Mouse (Mus musculus): ENCODE data around the gene Arl8b. TPM values are rescaled to one million over a fixed set of nuclear protein-coding genes. Genes with fewer than 3 reads are reported as not detected.

The Arl8b gene
- 104 and 112 TPM in 2 replicates for total RNA-seq (2021)
- long read RNA-seq, experiment 1, full-length matches to known transcripts: 47 of 57 reads
- long read RNA-seq, experiment 1, partial matches to known transcripts: 9 of 57 reads
- long read RNA-seq, experiment 1, other reads (novel, unspliced or antisense): 1 of 57 reads
- long read RNA-seq, experiment 2, full-length matches to known transcripts: 30 of 42 reads
- long read RNA-seq, experiment 2, partial matches to known transcripts: 11 of 42 reads
- long read RNA-seq, experiment 2, other reads (novel, unspliced or antisense): 1 of 42 reads

GRCm38 (mm10) chr6:108782526-108783183 lies at the start of gene Arl8b:
Gene Arl8b (plus strand): TSS chr6:108783099.
- DNase-seq: peak; percentile 99

GRCm38 (mm10) chr6:108735910-108736750 lies 46.8 kb upstream of the Arl8b start:
- peak; percentile 84 for DNase-seq

GRCm38 (mm10) chr6:108738463-108739203 lies 44.3 kb upstream of the Arl8b start:
- DNase-seq: no peak

- DNase-seq: no peak
Observed at GRCm38 (mm10) chr6:108740579-108740978, 42.3 kb upstream of the Arl8b start.

- no peak for DNase-seq
Observed at GRCm38 (mm10) chr6:108743730-108744129, 39.2 kb upstream of the Arl8b start.

GRCm38 (mm10) chr6:108751324-108751723 lies 31.6 kb upstream of the Arl8b start:
- DNase-seq: no peak

GRCm38 (mm10) chr6:108752395-108752794 lies 30.5 kb upstream of the Arl8b start:
- no peak for DNase-seq

- DNase-seq: no peak
Observed at GRCm38 (mm10) chr6:108753536-108753935, 29.4 kb upstream of the Arl8b start.

- peak; percentile 57 for DNase-seq
Observed at GRCm38 (mm10) chr6:108754376-108754775, 28.5 kb upstream of the Arl8b start.

- no peak for DNase-seq
Observed at GRCm38 (mm10) chr6:108755936-108756335, 27.0 kb upstream of the Arl8b start.

GRCm38 (mm10) chr6:108758997-108759697 lies 23.8 kb upstream of the Arl8b start:
- no peak for DNase-seq

- DNase-seq: peak; percentile 41
Observed at GRCm38 (mm10) chr6:108759698-108760039, 23.2 kb upstream of the Arl8b start.

GRCm38 (mm10) chr6:108770880-108771279 lies 12.0 kb upstream of the Arl8b start:
- DNase-seq: no peak

- peak; percentile 88 for DNase-seq
Observed at GRCm38 (mm10) chr6:108772913-108773312, 10.0 kb upstream of the Arl8b start.

GRCm38 (mm10) chr6:108773480-108773879 lies 9.4 kb upstream of the Arl8b start:
- no peak for DNase-seq

- DNase-seq: peak; percentile 32
Observed at GRCm38 (mm10) chr6:108776274-108776673, 6.6 kb upstream of the Arl8b start.

- DNase-seq: no peak
Observed at GRCm38 (mm10) chr6:108777560-108778287, 5.2 kb upstream of the Arl8b start.

GRCm38 (mm10) chr6:108778399-108778798 lies 4.5 kb upstream of the Arl8b start:
- DNase-seq: no peak

GRCm38 (mm10) chr6:108781865-108782264 lies 1.0 kb upstream of the Arl8b start:
- no peak for DNase-seq

- peak; percentile 74 for DNase-seq
Observed at GRCm38 (mm10) chr6:108783184-108783881, 434 bp downstream of the Arl8b start.

Measured in adrenal gland, postnatal 14 days (tissue).